Mouse (Mus musculus) urinary bladder, postnatal 10 days (tissue): ENCODE data around the gene Ppp1r21.

Source experiments
- DNase-seq: peaks from one replicate; pipeline ENCODE4 v3.0.0; 2022; ENCODE audit warnings: low spot score

Ppp1r21 gene

DNA sequence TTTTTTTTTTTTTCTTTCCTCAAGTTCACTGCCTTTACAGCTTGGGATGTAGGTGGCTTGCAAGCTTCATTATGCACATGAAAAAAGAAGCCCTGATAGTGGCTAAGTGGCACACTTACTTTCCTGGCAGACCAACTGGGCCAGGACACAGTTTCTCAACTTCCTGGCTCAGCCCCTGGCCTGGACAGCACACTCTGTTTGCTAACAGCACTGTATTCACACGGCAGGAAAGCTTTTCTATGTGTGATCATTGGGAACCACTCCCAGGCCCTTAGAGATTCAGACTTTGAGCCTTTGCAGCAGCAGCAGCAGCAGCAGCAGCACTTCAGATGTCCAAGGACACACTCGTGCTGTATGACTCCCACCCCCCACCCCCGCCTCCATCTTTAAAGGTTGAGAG lies 84.3 kb downstream of the Ppp1r21 start:
- no peak for DNase-seq

GRCm38 (mm10) chr17:88614733-88615132 lies 84.8 kb downstream of the Ppp1r21 start:
- DNase-seq = no peak

- no peak for DNase-seq
Measured at GRCm38 (mm10) chr17:88615492-88616155, 85.7 kb downstream of the Ppp1r21 start.

DNA sequence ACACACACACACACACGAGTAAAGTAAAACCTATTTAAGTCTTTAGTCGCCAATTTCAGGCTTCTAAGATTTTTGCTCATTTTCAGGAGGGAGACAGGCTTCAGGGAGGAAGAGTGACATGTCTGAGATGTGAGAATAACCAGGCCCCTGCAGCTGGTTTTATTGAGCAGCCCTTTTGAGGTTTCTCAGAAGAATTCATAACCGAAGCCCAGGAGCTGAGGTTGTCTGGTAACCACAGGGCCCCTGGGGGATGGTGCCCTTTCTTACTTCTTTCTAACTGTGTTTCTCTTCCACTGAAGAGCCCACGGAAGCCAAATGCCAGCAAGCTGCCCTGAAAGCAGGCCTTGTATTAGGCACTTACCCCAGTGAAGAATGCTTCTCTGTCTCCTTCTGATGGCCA lies 91.0 kb downstream of the Ppp1r21 start:
- DNase-seq = no peak

- no peak for DNase-seq
Measured at GRCm38 (mm10) chr17:88621374-88621773, 91.5 kb downstream of the Ppp1r21 start.

DNA sequence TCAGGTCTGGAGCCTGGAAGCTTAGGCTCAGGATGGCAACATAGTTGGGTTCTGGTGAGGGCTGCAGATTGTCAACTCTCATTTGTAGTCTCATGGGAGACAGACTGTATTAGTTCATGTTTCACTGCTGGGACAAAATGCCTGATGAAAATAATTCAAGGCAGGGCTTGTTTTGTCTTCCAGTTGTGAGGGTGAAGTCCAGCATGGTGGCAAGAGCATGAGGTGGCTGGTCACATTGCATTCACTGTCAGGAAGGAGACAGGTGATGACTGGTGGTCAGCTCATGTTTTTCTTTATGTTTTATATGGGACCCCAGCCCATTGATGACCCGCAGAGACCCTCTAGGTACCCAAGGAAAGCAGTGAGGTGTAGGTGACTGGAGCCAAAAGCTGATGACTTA lies 92.8 kb downstream of the Ppp1r21 start:
- DNase-seq = no peak

- DNase-seq = no peak
Measured at GRCm38 (mm10) chr17:88624386-88624785, 94.5 kb downstream of the Ppp1r21 start.

DNA sequence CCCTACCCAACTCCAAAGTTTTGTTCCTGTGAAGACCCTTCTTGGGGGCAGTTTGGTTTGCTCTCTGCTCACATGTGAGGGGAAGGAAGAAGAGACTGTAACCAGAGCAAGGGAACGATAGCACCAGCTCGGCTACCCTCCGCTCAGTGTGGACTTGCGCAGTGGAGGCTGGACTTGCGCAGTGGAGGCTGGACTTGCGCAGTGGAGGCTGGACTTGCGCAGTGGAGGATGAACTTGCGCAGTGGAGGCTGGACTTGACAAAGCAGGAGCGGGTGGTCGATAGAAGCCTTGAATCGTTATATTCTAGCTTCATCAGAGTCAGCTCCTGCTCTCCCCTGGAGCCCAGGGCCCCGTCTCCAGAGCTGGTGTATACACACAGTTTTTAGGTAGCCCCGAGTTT lies 95.4 kb downstream of the Ppp1r21 start:
- no peak for DNase-seq

DNA sequence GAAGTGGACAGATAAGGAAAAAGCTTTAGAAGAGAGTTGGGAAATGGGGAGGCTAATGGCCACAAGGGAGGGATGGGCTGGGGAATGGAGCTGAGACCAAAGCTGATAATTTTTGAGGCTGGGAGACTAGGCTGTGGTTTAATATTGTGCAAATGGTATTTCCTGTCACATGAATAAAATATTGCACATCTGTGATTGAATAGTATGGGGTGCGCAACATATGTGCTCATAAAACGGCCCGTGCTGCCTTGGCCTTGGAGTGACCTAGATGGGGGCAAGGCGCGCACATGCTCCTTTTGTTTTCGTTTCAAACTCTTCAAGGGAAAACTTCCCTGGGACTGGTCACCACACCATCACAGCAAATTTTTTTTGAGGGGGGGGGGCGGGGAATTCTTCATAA lies 96.0 kb downstream of the Ppp1r21 start:
- DNase-seq = no peak

DNA sequence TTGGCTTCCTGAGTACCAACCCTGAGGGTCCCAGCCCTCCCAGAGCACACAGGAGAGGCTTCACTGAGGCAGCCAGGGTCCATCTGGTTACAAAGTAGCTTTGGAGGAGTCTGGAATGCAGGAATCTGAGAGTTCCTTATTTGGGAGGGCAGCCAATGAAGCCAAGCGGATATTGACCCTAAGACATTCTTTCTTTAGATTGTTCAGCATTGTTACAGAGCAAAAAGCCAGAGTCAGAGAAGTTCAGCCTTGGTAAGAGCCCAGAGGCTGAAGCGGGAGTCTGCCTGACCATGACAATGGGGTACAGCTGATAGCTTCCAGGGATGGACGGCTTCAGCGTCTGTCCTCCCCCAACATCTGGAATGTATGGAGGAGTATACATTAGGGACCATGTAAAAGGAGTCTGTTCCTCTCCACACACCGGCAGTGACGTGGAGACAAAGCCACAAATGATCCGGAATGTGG lies 96.5 kb downstream of the Ppp1r21 start:
- no peak for DNase-seq

GRCm38 (mm10) chr17:88627150-88627549 lies 97.2 kb downstream of the Ppp1r21 start:
- no peak for DNase-seq

GRCm38 (mm10) chr17:88628676-88629380 lies 98.9 kb downstream of the Ppp1r21 start:
- no peak for DNase-seq

GRCm38 (mm10) chr17:88629381-88629759 lies 99.5 kb downstream of the Ppp1r21 start:
- no peak for DNase-seq

GRCm38 (mm10) chr17:88629931-88630553 lies 100.1 kb downstream of the Ppp1r21 start:
- DNase-seq = no peak

DNA sequence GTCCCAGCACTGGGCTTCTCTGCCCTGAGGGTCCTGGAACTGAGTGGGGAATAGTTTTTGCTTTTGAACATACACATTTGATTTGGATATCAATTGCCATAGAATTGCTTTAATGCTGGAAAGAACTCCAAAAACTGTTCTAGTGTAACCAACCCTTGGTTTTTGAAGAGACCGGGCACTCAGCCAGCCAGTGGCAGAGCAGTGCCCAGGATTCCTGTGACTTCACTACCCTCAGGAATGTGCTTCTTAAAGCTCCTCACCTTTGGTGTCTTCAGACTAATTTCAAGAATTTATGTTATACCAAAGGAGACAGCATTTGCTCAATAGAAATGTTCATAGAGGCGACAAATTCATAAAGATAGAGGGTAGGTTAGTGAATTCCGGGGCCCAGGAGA lies 100.6 kb downstream of the Ppp1r21 start:
- no peak for DNase-seq

DNA sequence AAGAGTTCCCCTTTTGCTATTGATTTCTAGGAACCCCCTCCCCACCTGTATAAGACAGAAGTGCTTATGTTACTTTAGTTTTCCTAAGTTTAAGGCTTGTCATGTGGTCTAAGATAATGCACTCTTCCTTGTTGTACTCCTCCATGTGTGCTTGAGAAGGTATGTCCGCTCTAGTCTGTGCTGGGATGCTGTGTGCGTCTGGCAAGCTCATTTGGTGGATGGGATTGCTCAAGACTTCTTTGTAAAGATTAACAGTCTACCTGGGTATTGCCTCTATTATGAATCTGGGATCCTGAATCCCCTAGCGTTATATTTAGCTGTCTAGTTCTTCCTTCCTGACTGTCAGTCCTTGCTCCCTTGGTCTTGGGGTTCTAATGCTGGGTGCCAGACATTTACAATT lies 102.7 kb downstream of the Ppp1r21 start:
- no peak for DNase-seq

GRCm38 (mm10) chr17:88636076-88636475 lies 106.2 kb downstream of the Ppp1r21 start:
- DNase-seq = no peak

GRCm38 (mm10) chr17:88636587-88636986 lies 106.7 kb downstream of the Ppp1r21 start:
- DNase-seq = no peak
